Mouse (Mus musculus): ENCODE data around the gene Exo5.
A peak's percentile ranks its signal among the peaks of the same experiment; 100 is the strongest.

Gene Exo5

DNA sequence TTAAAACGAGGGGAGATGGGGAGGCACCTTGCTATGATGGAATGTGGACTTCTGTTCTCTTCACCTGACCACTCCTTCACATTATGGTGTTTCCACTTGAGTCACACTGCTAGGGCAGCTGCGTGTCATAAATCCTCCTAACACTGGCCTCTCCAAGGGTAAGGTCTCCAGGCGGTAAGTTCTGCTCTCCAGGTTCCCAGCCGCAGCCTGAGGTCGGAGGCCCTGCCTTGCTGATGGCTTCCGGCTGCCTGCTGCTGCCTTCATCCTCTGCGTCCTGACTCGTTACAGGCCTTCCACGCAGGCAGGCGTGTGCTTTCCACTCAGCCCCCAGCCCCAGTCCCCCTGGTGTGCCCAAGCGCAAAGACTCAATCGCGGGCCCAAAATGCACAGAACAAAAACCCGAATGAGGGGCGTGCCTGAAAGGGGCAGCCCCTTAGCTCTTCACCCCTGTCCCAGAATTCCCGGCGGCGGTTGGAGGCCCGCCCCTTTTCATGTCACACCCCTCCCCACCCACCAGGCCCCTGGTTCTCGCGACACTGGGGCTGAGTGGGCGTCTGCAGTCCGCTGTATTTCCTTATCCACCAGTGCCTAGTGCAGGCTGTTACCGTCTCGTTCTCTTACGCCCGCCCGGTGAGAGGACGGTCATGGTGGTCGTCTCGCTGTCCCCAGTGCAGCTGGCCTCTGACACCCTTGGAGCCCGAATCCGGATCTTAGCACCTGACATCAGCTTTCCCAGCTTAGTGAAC lies at the start of gene Exo5:
Exo5 (minus strand) TSS at position 464 of the 746 bp plus-strand sequence.
- DNase-seq (ENCODE audit: low spot score): peak; percentile 78

DNA sequence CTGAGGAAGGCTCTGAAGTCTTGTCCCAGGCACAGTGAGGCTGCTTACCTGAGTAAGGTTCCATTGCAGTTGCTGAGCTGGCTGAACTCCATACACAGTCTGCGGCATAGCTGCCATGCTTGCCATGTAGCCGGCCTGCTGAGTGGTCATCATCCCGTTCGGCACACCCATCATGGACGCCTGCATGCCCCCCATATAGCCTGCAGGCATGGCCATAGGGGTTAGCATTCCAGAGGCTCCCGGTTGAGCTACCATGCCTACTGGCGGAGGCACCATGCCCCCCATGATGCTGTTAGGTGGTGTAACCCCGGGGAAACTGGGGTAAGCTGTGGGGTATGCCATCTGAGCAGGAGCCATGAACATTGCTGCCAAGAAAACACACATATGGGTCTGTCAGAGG lies 47.0 kb upstream of the Exo5 start:
- DNase-seq (ENCODE audit: low spot score): no peak

DNA sequence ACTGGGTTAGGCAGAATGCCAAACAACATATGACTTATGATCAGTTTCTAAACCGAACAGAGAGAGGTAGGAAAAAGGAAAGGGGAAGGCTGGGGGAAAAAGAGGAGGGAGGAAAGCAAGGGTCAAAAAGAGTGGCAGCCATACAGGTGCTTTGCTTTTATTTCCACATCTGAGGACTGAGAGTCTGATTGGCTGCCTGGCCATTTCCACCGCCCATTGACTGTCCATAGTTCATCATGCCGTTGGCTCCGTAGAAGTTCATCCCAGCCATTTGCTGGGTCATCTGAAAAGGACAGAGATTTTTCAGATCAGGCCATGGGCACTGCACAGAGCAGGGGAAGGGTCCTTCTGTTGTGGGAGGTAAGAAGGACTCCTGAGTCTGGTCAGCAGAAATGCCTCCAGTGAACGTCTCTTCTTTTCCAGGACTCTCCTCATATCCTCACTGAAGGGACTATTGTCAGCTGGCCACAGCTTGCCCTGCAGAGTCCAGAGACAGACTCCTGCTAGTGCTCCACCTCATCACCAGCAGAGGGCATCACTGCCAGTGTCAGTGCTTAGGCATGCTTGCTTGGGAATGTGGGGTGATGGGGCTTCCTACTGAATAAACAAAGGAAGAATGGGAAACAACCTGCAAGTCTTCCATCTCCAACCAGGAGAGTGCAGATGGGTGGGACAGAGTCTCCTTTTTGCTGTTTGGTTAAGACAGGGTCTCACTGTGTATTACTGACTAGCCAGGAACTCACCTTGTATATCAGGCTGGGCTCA lies 44.7 kb upstream of the Exo5 start:
- DNase-seq (ENCODE audit: low spot score): no peak

DNA sequence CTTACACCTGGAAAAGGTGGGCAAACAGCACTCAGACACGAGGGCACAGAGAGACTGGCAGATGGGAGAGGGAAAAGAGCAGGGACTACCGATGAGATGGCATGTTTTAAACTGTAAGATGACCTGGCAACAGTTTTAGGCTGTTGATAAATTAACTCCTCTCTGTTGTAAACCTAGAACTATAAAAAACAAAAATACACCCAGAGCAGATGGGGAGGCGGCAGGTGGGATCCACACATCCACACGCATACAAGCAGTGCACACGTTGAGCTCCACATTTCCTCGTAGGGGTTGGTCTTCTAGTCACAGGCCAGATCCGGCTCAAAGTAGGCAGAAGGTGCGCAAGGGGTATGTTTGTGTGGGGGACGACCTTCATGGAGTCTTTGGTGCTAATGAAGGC lies 43.7 kb upstream of the Exo5 start:
- no peak for DNase-seq (ENCODE audit: low spot score)

DNA sequence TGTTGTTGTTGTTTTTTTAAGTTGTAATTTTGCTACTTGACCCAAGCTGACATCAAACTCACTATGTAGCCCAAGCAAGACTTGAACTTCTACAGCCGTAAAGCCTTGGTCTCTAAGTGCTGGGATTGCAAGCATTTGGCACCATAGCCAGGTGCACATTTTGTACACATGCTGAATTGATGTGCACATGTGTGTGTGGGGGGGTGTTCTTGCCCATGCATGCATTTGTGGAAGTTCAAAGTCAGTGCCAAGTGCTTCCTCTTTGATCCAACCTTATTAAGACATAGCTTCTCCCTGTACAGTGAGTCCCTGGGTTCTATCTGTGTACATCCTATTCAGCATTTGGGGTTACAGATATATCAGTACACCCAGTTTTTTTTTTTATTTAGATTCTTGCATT lies 30.8 kb upstream of the Exo5 start:
- no peak for DNase-seq (ENCODE audit: low spot score)

DNA sequence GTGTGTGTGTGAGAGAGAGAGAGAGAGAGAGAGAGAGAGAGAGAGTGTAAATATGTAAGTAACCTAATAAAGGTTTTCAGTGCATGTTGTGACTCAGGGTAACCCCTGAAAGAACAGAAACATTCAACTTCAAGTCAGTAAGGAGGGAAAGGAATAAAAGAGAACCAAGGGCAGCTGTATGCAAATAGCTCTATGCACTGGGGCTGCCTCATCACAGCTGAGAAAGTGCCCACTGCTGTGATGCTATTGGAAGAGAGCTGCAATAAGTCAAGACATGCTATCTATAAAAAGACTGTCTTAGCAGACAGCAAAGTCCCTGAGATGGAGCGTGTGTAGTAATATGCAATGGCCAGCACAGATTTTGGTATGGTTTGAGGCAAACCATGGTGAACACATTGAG lies 28.9 kb upstream of the Exo5 start:
- DNase-seq (ENCODE audit: low spot score): no peak

DNA sequence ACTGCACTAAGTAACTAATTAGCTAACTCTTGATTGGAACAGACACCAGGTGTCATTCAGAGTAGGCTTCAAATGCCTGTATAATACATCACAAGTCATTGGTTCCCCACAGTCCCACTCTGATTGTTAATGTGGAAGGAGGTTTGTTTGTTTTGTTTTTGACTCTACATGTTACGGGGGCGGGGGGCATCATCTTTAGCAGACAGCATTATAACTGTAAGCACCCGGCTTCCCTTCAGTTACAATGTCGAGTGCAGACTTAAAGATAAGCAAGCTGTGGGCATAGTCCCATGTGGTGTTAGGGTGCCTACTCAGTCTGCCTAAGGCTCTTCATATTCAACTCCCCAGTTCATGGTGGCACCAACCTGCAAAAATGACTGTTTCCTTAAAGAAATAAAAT lies 28.2 kb upstream of the Exo5 start:
- no peak for DNase-seq (ENCODE audit: low spot score)

DNA sequence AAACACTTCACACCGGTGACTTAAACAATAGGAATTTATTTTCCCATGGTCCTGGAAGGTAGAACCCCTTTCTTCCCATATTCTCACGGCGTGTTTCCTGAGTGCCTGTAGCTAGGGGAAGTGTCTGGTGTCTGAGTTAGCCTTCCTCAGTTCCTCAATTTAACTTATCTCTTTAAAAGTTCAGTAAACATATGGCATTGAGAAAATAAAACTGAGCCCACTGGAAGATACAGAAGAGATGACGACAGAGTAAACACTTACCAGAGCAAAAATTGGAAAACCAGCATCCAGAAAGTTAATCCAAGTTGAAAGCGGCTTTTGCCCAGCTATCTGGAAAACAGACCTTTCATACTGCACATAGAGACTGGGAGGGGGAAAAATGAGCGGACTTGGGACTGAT lies 27.3 kb upstream of the Exo5 start:
- no peak for DNase-seq (ENCODE audit: low spot score)

DNA sequence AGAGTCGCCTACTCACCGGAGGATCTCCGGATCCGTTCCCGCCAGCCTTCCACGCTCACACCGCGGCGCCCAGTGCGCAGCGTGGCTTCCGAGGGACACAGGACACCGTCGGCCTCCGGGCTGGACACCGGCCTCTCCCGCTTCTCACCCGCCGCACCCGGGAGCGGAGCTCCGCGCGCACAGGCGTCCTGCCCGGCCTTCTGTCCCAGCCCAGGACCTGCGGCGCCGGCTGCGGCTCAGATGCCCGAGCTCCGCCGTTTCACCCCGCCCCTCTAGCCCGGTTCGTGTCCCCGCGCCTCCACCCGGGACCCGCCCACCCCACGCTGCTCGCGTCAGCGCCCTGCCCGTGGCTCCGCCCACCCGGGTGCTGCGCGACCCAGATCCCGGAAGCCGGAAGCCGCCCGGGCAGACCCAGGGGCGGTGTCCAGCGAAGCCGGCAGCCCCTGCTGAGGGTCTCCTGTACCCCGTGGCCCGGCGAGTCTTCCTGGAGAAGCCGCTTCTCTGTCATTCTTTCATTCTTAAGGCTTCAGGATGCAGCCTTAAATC lies 26.7 kb upstream of the Exo5 start, which contains the start of gene Zfp69:
Zfp69 (minus strand) TSS at position 272 of the 546 bp plus-strand sequence.
- peak; percentile 77 for DNase-seq (ENCODE audit: low spot score)

DNA sequence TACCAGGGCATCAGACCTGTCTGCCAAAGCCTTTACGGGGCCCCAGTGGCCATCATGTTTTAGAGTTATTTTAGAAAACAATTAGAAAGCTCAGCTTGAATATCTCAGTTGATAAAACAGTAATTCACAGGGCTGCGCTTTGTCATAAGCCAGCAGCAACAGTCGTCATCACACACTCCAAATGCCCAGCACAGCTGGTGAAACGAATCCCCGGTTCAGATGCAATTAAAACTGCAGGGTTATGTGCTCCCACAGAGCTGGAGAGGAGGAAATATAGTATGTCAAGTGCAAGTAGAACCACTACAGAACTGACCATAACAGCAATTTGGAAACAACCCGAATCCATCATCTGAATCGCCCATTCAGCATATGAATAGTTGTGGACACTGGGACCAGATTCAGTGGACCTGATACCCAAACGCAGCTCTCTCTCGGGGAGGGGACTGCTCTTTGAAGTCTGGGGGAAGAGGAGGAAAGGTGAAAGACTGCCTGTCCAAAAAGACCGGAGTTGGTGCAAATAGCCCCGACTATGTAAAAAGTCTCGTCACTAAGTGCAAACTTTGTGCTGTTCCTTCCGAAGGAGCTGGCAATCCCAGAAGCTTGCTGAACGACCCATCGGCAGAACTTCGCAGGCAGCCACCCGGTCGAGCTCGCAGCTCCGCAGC lies 26.1 kb upstream of the Exo5 start:
- no peak for DNase-seq (ENCODE audit: low spot score)

DNA sequence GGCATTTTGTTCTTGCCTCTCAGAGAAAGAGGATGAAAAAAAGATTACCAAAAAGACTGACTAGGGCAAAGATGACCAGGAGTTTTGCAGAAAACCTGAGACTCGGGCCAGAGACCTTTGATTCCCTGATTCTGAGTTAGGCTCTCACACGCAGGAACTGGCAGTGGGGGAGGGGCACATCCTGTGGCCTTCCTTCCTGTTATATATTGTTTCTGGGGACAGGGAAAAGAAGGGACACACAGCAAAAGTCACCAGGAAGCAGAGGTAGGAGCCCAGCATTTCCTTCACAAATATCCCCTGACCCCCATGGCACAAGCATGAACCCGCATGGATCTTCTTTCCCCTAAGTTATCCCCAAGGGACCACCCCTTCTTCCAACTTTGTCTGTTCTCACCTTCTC lies 24.1 kb upstream of the Exo5 start:
- no peak for DNase-seq (ENCODE audit: low spot score)

DNA sequence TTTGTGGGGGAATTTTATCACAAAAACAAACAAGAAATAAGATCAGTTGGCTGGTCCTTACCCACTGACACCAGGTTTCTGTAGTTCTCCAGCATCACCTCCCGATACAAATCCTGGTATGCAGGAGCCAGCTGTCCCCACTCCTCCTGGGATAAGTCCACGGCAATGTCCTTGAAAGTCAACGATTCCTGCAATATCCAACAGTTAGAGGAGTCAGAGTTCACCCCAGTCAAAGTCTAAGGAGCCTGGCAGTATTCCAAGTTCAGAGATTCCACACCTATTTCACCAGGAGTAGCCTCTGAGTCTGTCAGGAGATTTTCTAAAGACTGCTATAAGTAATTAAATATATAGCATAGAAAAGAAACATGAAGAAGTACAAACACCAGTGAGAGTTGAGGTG lies 10.2 kb upstream of the Exo5 start:
- no peak for DNase-seq (ENCODE audit: low spot score)

DNA sequence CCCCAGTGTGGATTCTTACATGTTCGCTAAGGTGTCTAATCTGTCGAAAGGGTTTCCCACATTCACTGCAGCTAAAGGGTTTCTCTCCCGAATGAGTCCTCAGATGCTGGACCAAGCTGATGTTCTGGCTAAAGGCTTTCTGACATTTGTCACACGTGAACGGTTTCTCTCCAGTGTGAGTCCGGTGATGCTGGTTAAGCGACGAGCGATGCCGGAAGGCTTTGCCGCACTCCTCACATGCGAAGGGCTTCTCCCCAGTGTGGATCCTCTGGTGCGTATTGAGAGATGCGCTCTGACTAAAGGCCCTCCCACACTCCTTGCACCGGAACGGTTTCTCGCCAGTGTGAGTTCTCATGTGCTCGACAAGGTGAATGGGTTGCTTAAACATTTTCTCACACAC lies 5.9 kb upstream of the Exo5 start:
- no peak for DNase-seq (ENCODE audit: low spot score)

DNA sequence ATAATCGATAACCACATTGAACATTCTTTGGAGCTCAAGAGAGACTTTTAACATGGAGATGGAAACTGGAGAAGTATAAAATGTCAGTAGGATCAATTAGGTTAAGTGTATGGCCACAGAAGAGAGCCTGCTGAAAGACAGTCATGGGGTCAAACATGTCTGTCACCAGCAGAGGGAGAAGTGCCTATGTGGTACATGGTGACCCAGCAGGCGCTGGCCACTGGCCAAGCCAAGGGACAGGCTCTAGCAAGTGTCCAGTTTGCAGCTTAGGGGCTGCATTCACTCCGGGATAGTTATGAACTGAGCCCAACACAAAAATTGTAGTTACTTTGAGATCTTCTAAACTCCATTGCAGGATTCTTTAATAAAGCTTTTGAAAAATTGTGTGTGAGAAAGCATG lies 3.9 kb upstream of the Exo5 start:
- no peak for DNase-seq (ENCODE audit: low spot score)

DNA sequence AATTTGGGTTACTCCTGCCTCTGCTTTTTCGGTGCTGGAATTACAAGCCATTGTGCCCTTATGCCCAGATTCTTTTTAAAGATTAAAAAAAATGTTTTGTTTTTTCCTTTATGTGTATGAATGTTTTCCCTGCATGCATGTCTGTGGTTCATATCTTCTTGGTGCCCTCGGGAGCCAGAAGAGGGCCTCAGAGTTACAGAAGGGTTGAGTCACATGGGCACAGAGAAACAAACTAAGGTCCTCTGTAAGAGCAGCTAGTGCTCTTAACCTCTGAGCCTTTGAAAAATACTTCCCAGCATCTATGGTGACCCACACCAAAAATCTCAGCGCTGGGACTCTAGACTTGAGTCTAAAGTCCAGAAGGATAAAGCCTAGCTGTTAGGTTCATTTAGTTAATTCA lies 569 bp upstream of the Exo5 start:
- DNase-seq (ENCODE audit: low spot score): no peak

DNA sequence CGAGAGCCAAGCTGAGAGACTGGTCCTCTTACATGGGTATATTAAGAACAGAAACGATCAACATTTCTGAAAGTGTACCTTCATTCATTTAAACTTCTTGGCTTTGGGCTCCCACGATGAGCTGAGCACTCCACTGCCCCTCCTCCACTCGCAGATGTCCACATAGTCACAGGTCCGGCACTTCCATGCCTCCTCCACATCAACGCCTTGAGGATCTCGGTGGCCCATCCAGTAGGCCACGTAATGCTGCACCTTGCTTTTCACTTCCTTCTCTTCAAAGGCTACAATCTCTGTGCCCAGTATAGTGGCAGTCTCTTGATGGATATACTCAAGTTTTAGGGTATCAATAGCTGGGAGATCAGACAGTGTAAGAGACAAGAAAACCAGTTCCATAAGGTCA lies 3.4 kb downstream of the Exo5 start:
- no peak for DNase-seq (ENCODE audit: low spot score)

DNA sequence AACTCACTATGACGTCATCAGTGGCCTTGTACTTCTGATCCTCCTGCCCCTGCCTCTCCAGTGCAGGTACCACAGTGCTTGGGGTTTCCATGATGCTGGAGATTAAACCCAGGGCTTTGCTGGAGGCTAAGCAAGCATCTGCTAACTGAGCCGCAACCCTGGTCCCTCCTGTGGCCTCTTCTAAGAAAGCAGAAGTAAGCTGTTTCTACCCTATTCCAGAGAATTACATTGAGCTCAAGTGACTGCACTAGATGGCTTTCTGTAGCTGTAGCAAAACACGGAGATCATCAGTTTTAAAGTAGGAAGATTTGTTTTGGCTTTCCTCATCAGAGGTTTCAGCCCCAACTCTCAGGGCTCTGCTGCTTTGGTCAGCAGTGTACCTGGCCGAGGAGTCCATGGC lies 10.3 kb downstream of the Exo5 start:
- DNase-seq (ENCODE audit: low spot score): no peak

DNA sequence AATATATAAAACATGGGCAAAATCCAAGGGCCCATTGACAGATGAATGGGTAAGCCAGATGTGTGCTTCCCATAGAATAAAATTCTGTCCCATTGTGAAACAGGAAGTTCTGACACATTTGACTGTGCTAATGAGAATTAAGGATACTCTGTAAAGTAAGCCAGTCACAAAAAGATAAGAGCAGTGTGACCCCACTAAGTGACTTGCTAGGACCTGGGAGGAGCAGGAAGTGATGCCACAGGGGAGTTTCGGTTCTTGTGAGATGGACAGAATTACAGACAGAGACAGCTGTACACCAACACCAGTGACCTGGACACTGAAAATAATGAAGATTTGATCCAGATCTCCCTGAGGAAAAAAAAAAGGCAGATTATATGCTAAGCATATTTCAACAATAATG lies 11.0 kb downstream of the Exo5 start:
- no peak for DNase-seq (ENCODE audit: low spot score)

DNA sequence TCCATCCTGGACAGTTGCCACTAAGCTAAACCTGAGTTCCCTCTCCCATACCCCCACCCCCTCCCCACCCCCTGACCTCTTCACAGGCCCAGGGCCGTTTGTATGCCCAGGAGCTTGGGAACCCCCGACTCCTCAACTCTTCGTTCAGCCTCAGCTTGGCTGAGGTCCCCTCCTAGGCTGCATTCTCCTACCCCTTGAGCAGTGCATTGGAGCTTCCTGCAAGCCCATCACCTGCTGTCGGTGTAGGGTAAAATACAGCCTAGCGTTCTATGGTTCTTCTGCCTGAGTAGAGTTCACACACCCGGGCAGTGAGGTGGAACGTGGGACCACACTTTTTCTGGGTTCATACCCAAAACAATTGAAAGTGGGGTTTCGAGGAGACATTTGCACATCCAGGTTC lies 11.4 kb downstream of the Exo5 start:
- no peak for DNase-seq (ENCODE audit: low spot score)

DNA sequence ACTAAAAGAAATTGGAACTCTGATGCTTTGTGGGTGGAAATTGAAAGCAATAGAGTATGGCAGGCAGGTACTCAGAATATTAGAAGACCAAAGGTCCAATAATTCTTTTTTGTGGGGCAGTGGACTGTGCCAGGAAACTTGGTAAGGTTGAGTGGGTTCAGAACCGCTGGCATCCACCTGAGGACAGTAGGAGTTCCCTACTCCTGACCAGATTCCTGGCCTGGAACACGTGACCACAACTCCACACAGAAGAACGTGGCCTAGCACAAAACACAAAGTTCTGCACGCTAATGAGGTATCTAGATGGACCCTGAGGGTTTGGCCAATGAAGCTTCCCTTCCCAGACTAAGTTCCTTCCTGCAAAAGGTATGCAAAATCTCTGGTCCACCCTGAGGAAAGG lies 12.0 kb downstream of the Exo5 start:
- no peak for DNase-seq (ENCODE audit: low spot score)

DNA sequence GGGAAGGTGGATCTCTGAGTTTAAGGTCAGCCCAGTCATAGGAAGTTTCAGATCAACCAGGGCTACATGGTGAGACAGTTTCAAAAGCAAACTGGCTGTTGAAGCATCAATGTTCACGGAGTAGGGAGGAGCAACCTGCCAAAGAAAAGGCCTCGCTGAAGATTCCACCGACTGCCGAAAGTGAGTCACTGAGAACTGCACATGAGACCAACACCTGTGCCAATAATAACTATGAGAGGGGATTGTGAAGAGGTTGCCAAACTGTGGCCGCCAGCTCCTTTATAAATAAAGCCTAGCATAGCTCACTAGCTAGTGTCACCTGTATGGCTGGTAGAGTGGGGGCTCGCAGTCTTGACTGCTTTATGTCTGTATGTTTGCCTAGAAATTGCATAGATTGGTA lies 13.7 kb downstream of the Exo5 start:
- DNase-seq (ENCODE audit: low spot score): no peak

DNA sequence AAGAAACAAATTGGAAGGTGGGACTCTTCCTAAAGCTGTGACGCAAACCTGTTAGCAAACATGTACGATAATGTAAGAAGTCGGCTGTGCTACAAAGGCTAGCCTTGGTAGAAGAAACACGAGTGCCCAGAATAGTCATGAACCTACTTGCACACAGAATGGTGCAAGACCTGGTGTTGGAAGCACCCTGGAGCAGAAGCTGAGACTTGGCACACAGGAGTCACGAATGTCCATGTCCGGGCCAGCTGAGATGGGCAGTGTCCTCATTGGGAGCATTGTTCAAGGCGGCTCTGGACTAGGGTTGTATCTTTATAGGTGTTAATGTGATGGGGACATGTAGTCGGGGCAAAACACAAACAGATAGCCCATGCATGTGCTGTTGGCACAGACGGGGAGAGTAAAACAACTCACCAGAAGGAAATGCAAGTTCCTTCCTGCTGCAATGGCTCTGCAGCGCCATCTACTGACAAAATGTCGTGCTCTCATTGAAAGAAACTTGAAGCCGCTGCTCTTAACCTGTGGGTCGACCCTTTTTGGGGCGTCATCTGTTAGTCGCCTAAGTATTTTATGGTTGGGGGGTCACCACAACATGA lies 15.2 kb downstream of the Exo5 start:
- no peak for DNase-seq (ENCODE audit: low spot score)

DNA sequence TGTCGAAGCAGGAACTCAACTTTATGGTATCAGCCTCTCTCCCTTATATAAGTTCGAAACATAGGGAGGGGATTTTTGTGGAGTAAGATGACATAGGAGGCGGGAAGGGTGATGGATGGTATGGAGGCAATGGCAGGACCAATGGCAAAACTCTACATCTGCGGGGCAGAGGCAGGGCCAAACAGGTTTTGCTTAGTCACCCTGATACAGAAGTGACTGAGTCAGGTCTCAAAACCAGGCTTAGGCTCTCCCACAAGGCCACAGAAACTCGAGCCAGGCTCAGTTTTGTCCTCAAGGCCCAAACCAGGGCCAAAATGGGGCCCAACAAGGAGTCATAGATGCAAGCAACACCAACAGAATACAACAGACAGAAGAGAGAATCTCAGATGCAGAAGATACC lies 19.2 kb downstream of the Exo5 start:
- no peak for DNase-seq (ENCODE audit: low spot score)
